Mouse (Mus musculus) right cerebral cortex, postnatal 14 days (tissue): ENCODE results near the gene Krt76.

Experiments
- DNase-seq: peaks from one replicate; pipeline ENCODE4 v3.0.0; 2022

Krt76 gene

GRCm38 (mm10) chr15:101892820-101893219 is at the start of gene Krt76:
Krt76 (minus strand) TSS chr15:101892920.
- DNase-seq, result no peak

- no peak for DNase-seq
Measured at GRCm38 (mm10) chr15:101941948-101942347, 49.2 kb upstream of the Krt76 start.

GRCm38 (mm10) chr15:101940274-101940829 is 47.6 kb upstream of the Krt76 start, which contains the start of gene Krt79:
Krt79 (minus strand) TSS chr15:101940324.
- no peak for DNase-seq

GRCm38 (mm10) chr15:101938600-101939308 is 46.0 kb upstream of the Krt76 start:
- no peak for DNase-seq

- DNase-seq, result no peak
Measured at GRCm38 (mm10) chr15:101933024-101933423, 40.3 kb upstream of the Krt76 start.

GRCm38 (mm10) chr15:101929666-101930065 is 36.9 kb upstream of the Krt76 start:
- DNase-seq, result no peak

- no peak for DNase-seq
Measured at GRCm38 (mm10) chr15:101929087-101929486, 36.4 kb upstream of the Krt76 start.

GRCm38 (mm10) chr15:101927340-101928080 is 34.8 kb upstream of the Krt76 start:
- DNase-seq, result no peak

- DNase-seq, result no peak
Measured at GRCm38 (mm10) chr15:101925041-101925440, 32.3 kb upstream of the Krt76 start.

GRCm38 (mm10) chr15:101924635-101925034 is 31.9 kb upstream of the Krt76 start, which contains the start of gene Krt4:
Krt4 (minus strand) TSS chr15:101924735.
- DNase-seq, result no peak

GRCm38 (mm10) chr15:101922296-101922695 is 29.6 kb upstream of the Krt76 start:
- DNase-seq, result no peak

- DNase-seq, result no peak
Measured at GRCm38 (mm10) chr15:101916072-101916471, 23.4 kb upstream of the Krt76 start.

GRCm38 (mm10) chr15:101904849-101905248 is 12.1 kb upstream of the Krt76 start:
- DNase-seq, result no peak

- DNase-seq, result no peak
Measured at GRCm38 (mm10) chr15:101902171-101903149, 9.7 kb upstream of the Krt76 start.

GRCm38 (mm10) chr15:101895216-101895615 is 2.5 kb upstream of the Krt76 start:
- no peak for DNase-seq

GRCm38 (mm10) chr15:101879776-101880175 is 12.9 kb downstream of the Krt76 start:
- no peak for DNase-seq

- no peak for DNase-seq
Measured at GRCm38 (mm10) chr15:101878041-101878440, 14.7 kb downstream of the Krt76 start.

- DNase-seq, result no peak
Measured at GRCm38 (mm10) chr15:101874383-101874782, 18.3 kb downstream of the Krt76 start.

- no peak for DNase-seq
Measured at GRCm38 (mm10) chr15:101873231-101873630, 19.5 kb downstream of the Krt76 start.

- DNase-seq, result peak; percentile 53
Measured at GRCm38 (mm10) chr15:101869431-101869830, 23.3 kb downstream of the Krt76 start, which contains the start of gene Krt77. Krt77 (minus strand) TSS chr15:101869705.

GRCm38 (mm10) chr15:101866754-101867153 is 26.0 kb downstream of the Krt76 start:
- DNase-seq, result no peak

- DNase-seq, result no peak
Measured at GRCm38 (mm10) chr15:101860421-101861130, 32.1 kb downstream of the Krt76 start.
